Mouse (Mus musculus) myocyte (in vitro differentiated cells): ENCODE data around the gene Rab19.

Source experiments
- E2F4 ChIP-seq: IDR thresholded peaks from one replicate; pipeline ENCODE4 v1.6.1; 2011; ENCODE audit warnings: mild to moderate bottlenecking, control low read depth, moderate library complexity; ENCODE audit not compliant: insufficient read depth
- POLR2A ChIP-seq: IDR thresholded peaks from one replicate; pipeline ENCODE4 v1.6.1; 2011; ENCODE audit warnings: low read depth, mild to moderate bottlenecking, control low read depth, moderate library complexity; ENCODE audit not compliant: insufficient read length
- POLR2AphosphoS2 ChIP-seq: IDR thresholded peaks from one replicate; pipeline ENCODE4 v1.6.1; 2011; ENCODE audit warnings: low read depth, control low read depth; ENCODE audit not compliant: insufficient read length
- TCF12 ChIP-seq: IDR thresholded peaks from one replicate; pipeline ENCODE4 v1.6.1; 2011; ENCODE audit warnings: mild to moderate bottlenecking, control low read depth; ENCODE audit not compliant: poor library complexity, insufficient read depth, severe bottlenecking
- USF1 ChIP-seq: IDR thresholded peaks from one replicate; pipeline ENCODE4 v1.6.1; 2011; ENCODE audit warnings: low read depth, mild to moderate bottlenecking, control low read depth, moderate library complexity

DNA sequence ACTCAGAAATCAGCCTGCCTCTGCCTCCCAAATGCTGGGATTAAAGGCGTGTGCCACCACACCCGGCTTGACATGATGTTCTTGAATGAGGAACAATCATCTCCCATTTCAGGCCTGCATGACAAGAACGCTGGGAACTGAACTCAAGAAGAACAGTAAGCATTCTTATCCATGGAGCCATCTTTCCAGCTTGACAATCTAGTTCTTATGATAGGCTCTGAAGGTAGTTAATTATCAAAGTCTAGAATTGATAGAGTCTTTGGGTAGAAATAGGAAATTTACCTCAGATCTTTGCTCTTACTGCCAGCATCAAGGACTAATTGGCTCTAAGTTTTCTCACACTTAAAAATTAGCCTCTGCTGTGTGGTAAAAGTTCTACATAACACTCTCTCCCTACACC, 699 bp upstream of the Rab19 start:
- TF ChIP-seq USF1 = no peak
- TF ChIP-seq POLR2A = no peak
- no peak for TF ChIP-seq TCF12
- no peak for TF ChIP-seq E2F4
- no peak for TF ChIP-seq POLR2AphosphoS2
